Mouse (Mus musculus) liver, embryonic 16.5 days (tissue): ENCODE data around the gene Add2. TPM values are rescaled to one million over a fixed set of nuclear protein-coding genes. Genes with fewer than 3 reads are reported as not detected.
"Not testable (repeated sequence)": the region's sequence is repeated elsewhere in the genome, so short reads cannot be mapped to it uniquely, and the experiment has no call there.

ENCODE experiments used
- ATAC-seq: fragments of 200-750 bp; cut with Nextera tagmentation; 2 replicates; pipeline ENCODE4 v1.8.0; 2017; ENCODE audit warnings: low read depth, mild to moderate bottlenecking, moderate number of reproducible peaks, moderate library complexity
- H3K27ac ChIP-seq: fragments of 300-500 bp; sonication (generic); 2 replicates; pipeline ENCODE4 v1.5.1; 2014; ENCODE audit warnings: mild to moderate bottlenecking, low read length
- H3K27me3 ChIP-seq: fragments of 300-500 bp; sonication (generic); 2 replicates; pipeline ENCODE4 v1.6.1; 2014; ENCODE audit warnings: low read depth, low read length, mixed read lengths; ENCODE audit not compliant: control insufficient read depth, insufficient read depth
- H3K36me3 ChIP-seq: fragments of 300-500 bp; sonication (generic); 2 replicates; pipeline ENCODE4 v1.6.1; 2014; ENCODE audit warnings: mild to moderate bottlenecking; ENCODE audit not compliant: control insufficient read depth, insufficient read depth
- H3K4me1 ChIP-seq: fragments of 300-500 bp; sonication (generic); 2 replicates; pipeline ENCODE4 v1.6.1; 2014; ENCODE audit warnings: low read depth, low read length, mixed read lengths; ENCODE audit not compliant: control insufficient read depth
- H3K4me2 ChIP-seq: fragments of 300-500 bp; sonication (generic); 2 replicates; pipeline ENCODE4 v1.6.1; 2014; ENCODE audit warnings: low read depth, low read length, mixed read lengths
- H3K4me3 ChIP-seq: fragments of 300-500 bp; sonication (generic); 2 replicates; pipeline ENCODE4 v1.5.1; 2014; ENCODE audit warnings: low read depth, mild to moderate bottlenecking, low read length
- H3K9ac ChIP-seq: fragments of 300-500 bp; sonication (generic); 2 replicates; pipeline ENCODE4 v1.6.1; 2014; ENCODE audit warnings: low read depth, low read length
- H3K9me3 ChIP-seq: fragments of 300-500 bp; sonication (generic); replicated peaks from 2 replicates; pipeline ENCODE4 v1.6.1; 2016; ENCODE audit warnings: low read length; ENCODE audit not compliant: control insufficient read depth
- WGBS: fragments of 180-500 bp; shearing (Covaris S2); extraction: QIAGEN DNeasy Blood & Tissue Kit; methylation state at CpG from one replicate; pipeline ENCODE4 v1.1.7; 2014; ENCODE audit not compliant: insufficient replicate concordance; 5-methylcytosine and 5-hydroxymethylcytosine counted together
- polyA plus RNA-seq: library from polyadenylated mRNA; unstranded; fragments of >200 nt; fragmentation: Nextera tagmentation; extraction: Ambion mirVana; gene quantifications from 2 replicates; pipeline ENCODE4 v1.2.1, GENCODE M21; 2015

The Add2 gene
- 87.9 and 93.6 TPM in 2 replicates for polyA plus RNA-seq

- Histone ChIP-seq H3K9ac (no peak within 1 kb of the TSS), H3K27me3 (peaks cover 48% of the 10 kb centered on the region), H3K9me3 (no peaks in the 10 kb centered on the region), H3K4me1 (no peaks in the 10 kb centered on the region), H3K27ac (no peak within 1 kb of the TSS), H3K36me3 (no peaks in the 10 kb centered on the region), H3K4me2 (peak within 1 kb of the TSS; percentile 19; the same call in 1 of the 2 replicates), H3K4me3 (peak within 1 kb of the TSS; percentile 4; the same call in 1 of the 2 replicates)
- WGBS = 3% methylated on average over 56 of the region's 56 CpGs
- no peak for ATAC-seq
Measured at GRCm38 (mm10) chr6:86028601-86029322, at the start of gene Add2. Add2 (plus strand) TSS chr6:86028681.

- not testable (repeated sequence) for H3K4me3 ChIP-seq, H3K27me3 ChIP-seq, H3K9me3 ChIP-seq, H3K4me1 ChIP-seq, ATAC-seq, H3K36me3 ChIP-seq, H3K27ac ChIP-seq, H3K4me2 ChIP-seq, H3K9ac ChIP-seq
- 62% methylated on average over 4 of the region's 4 CpGs for WGBS
Measured at GRCm38 (mm10) chr6:85978736-85979135, 49.7 kb upstream of the Add2 start.

GRCm38 (mm10) chr6:85984351-85984750, 44.1 kb upstream of the Add2 start:
- no peaks in the 10 kb centered on the region for H3K9me3 ChIP-seq
- no peaks in the 10 kb centered on the region for H3K27me3 ChIP-seq
- H3K9ac ChIP-seq = no peak overlapping the region
- H3K4me3 ChIP-seq = no peak overlapping the region
- no peak overlapping the region for H3K4me2 ChIP-seq
- H3K4me1 ChIP-seq = no peaks in the 10 kb centered on the region
- no peak for ATAC-seq
- 64% methylated on average over 8 of the region's 8 CpGs for WGBS
- H3K27ac ChIP-seq = no peak overlapping the region
- H3K36me3 ChIP-seq = no peaks in the 10 kb centered on the region

GRCm38 (mm10) chr6:85989570-85989969, 38.9 kb upstream of the Add2 start:
- not testable (repeated sequence) for H3K27me3 ChIP-seq, H3K4me1 ChIP-seq, H3K27ac ChIP-seq, ATAC-seq, H3K9me3 ChIP-seq, H3K4me3 ChIP-seq, H3K36me3 ChIP-seq, H3K9ac ChIP-seq, H3K4me2 ChIP-seq
- 50% methylated on average over 5 of the region's 5 CpGs for WGBS

- not testable (repeated sequence) for H3K27ac ChIP-seq, H3K4me3 ChIP-seq, H3K27me3 ChIP-seq, H3K4me1 ChIP-seq, H3K9me3 ChIP-seq, H3K9ac ChIP-seq, ATAC-seq, H3K4me2 ChIP-seq, H3K36me3 ChIP-seq
- WGBS = 74% methylated on average over 5 of the region's 5 CpGs
Measured at GRCm38 (mm10) chr6:85990774-85991173, 37.7 kb upstream of the Add2 start.

GRCm38 (mm10) chr6:86003405-86003925, 25.0 kb upstream of the Add2 start:
- H3K36me3 ChIP-seq = no peaks in the 10 kb centered on the region
- H3K4me2 ChIP-seq = no peak overlapping the region
- H3K9ac ChIP-seq = no peak overlapping the region
- H3K27ac ChIP-seq = no peak overlapping the region
- ATAC-seq = no peak
- WGBS = 64% methylated on average over 18 of the region's 18 CpGs
- no peaks in the 10 kb centered on the region for H3K27me3 ChIP-seq
- peaks cover 2% of the 10 kb centered on the region for H3K4me1 ChIP-seq
- no peak overlapping the region for H3K4me3 ChIP-seq
- H3K9me3 ChIP-seq = no peaks in the 10 kb centered on the region

- H3K27me3 ChIP-seq = no peaks in the 10 kb centered on the region
- H3K36me3 ChIP-seq = no peaks in the 10 kb centered on the region
- peaks cover 2% of the 10 kb centered on the region for H3K4me1 ChIP-seq
- peak overlapping the region; percentile 42 for H3K4me2 ChIP-seq
- peak; percentile 84 for ATAC-seq
- H3K27ac ChIP-seq = no peak overlapping the region
- WGBS = 10% methylated on average over 18 of the region's 18 CpGs
- H3K9ac ChIP-seq = no peak overlapping the region
- no peak overlapping the region for H3K4me3 ChIP-seq
- H3K9me3 ChIP-seq = no peaks in the 10 kb centered on the region
Measured at GRCm38 (mm10) chr6:86004271-86005148, 24.0 kb upstream of the Add2 start.

GRCm38 (mm10) chr6:86009980-86010379, 18.5 kb upstream of the Add2 start:
- no peak for ATAC-seq
- no peak overlapping the region for H3K27ac ChIP-seq
- no peak overlapping the region for H3K4me2 ChIP-seq
- no peak overlapping the region for H3K9ac ChIP-seq
- WGBS = 10% methylated on average over 4 of the region's 4 CpGs
- H3K4me1 ChIP-seq = no peaks in the 10 kb centered on the region
- H3K27me3 ChIP-seq = no peaks in the 10 kb centered on the region
- H3K4me3 ChIP-seq = no peak overlapping the region
- no peaks in the 10 kb centered on the region for H3K9me3 ChIP-seq
- H3K36me3 ChIP-seq = no peaks in the 10 kb centered on the region

GRCm38 (mm10) chr6:86014812-86015211, 13.7 kb upstream of the Add2 start:
- peak; percentile 39; the same call in 1 of the 2 replicates for ATAC-seq

More at GRCm38 (mm10) chr6:86014812-86015211, 13.7 kb upstream of the Add2 start:
- H3K4me3 ChIP-seq, H3K4me1 ChIP-seq, H3K27ac ChIP-seq, H3K4me2 ChIP-seq, H3K27me3 ChIP-seq, H3K36me3 ChIP-seq, H3K9ac ChIP-seq, H3K9me3 ChIP-seq: not testable (repeated sequence)
- 35% methylated on average over 5 of the region's 5 CpGs for WGBS
